Mouse (Mus musculus) brown adipose tissue, adult 24 weeks (tissue): ENCODE data around the gene Olfr894. TPM values are rescaled to one million over a fixed set of nuclear protein-coding genes. Genes with fewer than 3 reads are reported as not detected.
"Not testable (repeated sequence)": the region's sequence is repeated elsewhere in the genome, so short reads cannot be mapped to it uniquely, and the experiment has no call there.

Experiments
- H3K27ac ChIP-seq: fragments of 200-500 bp; replicated peaks from 2 replicates; pipeline ENCODE4 v1.5.1; 2012; ENCODE audit warnings: low read depth, mild to moderate bottlenecking, low read length
- H3K4me1 ChIP-seq: fragments of 200-500 bp; 2 replicates; pipeline ENCODE4 v1.6.1; 2012; ENCODE audit warnings: low read length, mixed read lengths; ENCODE audit not compliant: control insufficient read depth, insufficient read depth, insufficient read length
- H3K4me3 ChIP-seq: fragments of 200-500 bp; 2 replicates; pipeline ENCODE4 v1.5.1; 2012; ENCODE audit warnings: low read depth, mild to moderate bottlenecking, low read length, moderate library complexity; ENCODE audit not compliant: insufficient read depth
- polyA plus RNA-seq: library from polyadenylated mRNA; stranded (reverse); fragments of >200 nt; gene quantifications from 2 replicates; pipeline ENCODE4 v1.2.4, GENCODE M21; 2012; ENCODE audit not compliant: missing spikeins, insufficient read depth, insufficient read length

Olfr894 gene
- polyA plus RNA-seq = not detected in 2 replicates

DNA sequence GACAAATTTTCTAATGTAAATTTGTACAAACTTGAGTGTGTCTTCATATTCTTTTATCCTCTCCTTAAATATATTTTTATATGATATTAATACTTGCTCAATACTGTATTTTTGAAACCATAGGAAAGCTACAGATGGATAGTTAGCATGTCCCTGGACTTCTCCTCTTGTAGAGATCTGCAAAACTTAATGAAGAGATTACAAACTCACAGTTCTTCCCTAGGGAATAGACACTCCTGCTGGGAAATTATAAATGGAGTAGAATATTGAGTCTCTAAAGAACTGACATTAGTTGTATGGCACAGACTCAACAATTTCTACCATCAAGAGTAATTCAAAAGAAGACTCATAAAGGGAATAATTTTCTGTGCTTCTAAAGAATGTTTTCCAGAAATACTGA lies at the start of gene Olfr894:
Gene Olfr894 (plus strand): TSS at position 301 of the 400 bp plus-strand sequence.
- Histone ChIP-seq H3K4me1 (no peaks in the 10 kb centered on the region), H3K27ac (no peak within 1 kb of the TSS)

DNA sequence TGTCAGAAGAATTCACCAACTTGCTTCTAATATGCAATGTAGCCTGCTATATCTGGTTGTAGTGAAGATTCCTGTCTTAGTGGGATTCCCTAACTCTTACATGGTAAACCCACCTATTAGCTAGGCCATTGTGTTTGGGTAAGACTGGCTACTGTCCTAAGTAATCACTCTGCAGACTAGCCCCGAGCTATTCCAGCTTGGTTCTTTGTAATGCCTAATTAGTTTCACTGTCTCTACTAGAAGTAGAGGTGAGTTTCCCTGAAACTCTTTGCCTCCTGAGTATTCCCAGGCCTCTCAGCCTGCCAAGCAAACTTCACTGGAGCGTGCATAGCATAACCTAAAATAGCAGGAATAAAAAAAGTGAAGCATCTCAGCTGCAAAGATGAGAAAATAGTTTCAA lies 49.5 kb upstream of the Olfr894 start:
- not testable (repeated sequence) for H3K4me3 ChIP-seq

More for the DNA sequence above, at the start of gene Olfr894:
- H3K4me3 ChIP-seq = no peak within 1 kb of the TSS

DNA sequence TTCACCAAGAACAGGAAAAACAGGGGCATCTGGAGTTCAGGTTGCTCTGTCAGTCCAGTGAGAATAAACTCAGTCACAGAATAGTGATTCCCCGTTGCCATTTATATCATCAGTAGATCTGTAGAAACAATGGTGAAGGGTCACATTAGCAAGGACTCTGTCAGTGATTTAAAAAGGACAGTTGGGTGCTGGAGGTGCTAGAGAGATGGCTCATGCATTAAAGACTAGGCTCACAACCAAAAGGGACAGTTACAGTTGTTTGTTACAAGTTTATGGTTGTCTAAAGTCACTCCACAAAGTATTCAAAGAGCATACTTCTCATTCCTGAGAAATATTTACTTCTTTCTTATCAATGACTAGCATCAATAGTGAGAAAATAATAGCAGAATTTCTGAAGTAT lies 37.1 kb upstream of the Olfr894 start, which contains the start of gene Olfr891:
Gene Olfr891 (minus strand): TSS at position 101 of the 400 bp plus-strand sequence.
- Histone ChIP-seq H3K4me1 (no peaks in the 10 kb centered on the region), H3K27ac (no peak within 1 kb of the TSS), H3K4me3 (no peak within 1 kb of the TSS)

More for the DNA sequence above, 49.5 kb upstream of the Olfr894 start:
- H3K27ac ChIP-seq, H3K4me1 ChIP-seq: not testable (repeated sequence)

DNA sequence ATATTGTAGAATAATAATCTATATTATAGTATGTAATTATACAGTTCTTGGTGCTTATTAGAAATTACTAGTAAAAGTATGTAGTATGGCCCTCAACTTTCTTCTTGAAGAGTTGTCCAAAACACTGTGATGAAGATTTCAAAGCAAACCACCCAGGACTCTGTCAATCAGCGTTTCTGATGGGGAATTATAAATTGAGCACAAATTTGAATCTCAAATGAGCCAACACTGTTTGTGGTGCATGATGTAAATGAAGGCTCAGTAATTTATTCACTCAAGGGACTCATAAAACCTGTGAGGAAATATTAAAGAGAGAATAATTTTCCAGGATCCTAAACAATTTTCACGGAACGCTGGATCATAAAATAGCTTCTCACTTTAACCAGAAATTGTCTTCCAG lies 9.8 kb upstream of the Olfr894 start, which contains the start of gene Olfr893:
Gene Olfr893 (plus strand): TSS at position 301 of the 400 bp plus-strand sequence.
- Histone ChIP-seq H3K4me1 (no peaks in the 10 kb centered on the region), H3K27ac (no peak within 1 kb of the TSS), H3K4me3 (no peak within 1 kb of the TSS)

DNA sequence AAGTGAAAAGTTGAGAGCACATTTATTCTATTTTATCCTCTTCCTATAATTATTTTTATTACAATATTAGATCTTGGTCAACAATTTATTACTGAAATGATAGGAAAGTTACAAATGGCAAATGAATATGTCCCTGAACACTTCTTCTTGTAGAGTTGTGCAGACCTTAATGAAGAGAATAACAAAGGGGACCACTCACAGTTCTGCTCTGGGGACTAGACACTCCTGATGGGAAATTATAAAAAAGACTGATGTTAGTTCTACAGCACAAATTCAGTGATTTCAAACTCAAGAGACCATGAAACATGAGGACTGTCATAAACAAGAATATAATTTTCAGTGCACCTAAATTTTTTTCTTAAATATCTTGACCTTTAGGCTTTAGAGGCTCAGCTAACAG lies 34.6 kb downstream of the Olfr894 start, which contains the start of gene Olfr143:
Gene Olfr143 (plus strand): TSS at position 301 of the 400 bp plus-strand sequence.
- Histone ChIP-seq H3K4me1 (no peaks in the 10 kb centered on the region), H3K4me3 (no peak within 1 kb of the TSS), H3K27ac (no peak within 1 kb of the TSS)

DNA sequence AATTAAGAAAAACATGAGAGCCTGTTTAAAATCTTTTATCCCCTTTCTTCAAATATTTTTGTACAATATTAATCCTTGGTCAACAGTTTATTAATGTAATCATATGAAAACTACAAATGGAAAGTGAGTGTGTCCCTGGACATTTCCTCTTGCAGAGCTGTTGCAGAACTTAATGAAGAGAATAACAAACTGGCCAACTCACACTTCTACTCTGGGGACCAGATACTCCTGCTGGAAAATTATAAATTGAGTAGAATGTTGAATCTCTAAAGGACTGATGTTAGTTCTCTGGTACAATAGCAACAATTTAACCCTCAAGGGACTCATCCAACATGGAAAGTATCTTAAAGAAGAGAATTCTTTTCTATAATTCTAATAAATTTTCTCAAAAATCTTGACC lies 49.7 kb downstream of the Olfr894 start, which contains the start of gene Olfr895:
Gene Olfr895 (plus strand): TSS at position 301 of the 400 bp plus-strand sequence.
- Histone ChIP-seq H3K4me3 (no peak within 1 kb of the TSS), H3K27ac (no peak within 1 kb of the TSS), H3K4me1 (no peaks in the 10 kb centered on the region)

Other genes with a start within 250 kb of the Olfr894 start
- not detected in 2 replicates for gene Olfr881, start 226.2 kb upstream of the Olfr894 start, polyA plus RNA-seq
- gene Olfr883, start 192.2 kb upstream of the Olfr894 start, polyA plus RNA-seq = not detected in 2 replicates
- not detected in 2 replicates for gene Olfr884, start 171.5 kb upstream of the Olfr894 start, polyA plus RNA-seq
- not detected in 2 replicates for gene Olfr885, start 156.7 kb upstream of the Olfr894 start, polyA plus RNA-seq
- gene Olfr887, start 134.0 kb upstream of the Olfr894 start, polyA plus RNA-seq = not detected in 2 replicates
- not detected in 2 replicates for gene Olfr888, start 109.9 kb upstream of the Olfr894 start, polyA plus RNA-seq
- gene Olfr889, start 102.9 kb upstream of the Olfr894 start, polyA plus RNA-seq = not detected in 2 replicates
- not detected in 2 replicates for gene Olfr890, start 75.5 kb upstream of the Olfr894 start, polyA plus RNA-seq
- gene Olfr891, start 37.2 kb upstream of the Olfr894 start, polyA plus RNA-seq = not detected in 2 replicates
- gene Olfr893, start 9.7 kb upstream of the Olfr894 start, polyA plus RNA-seq = not detected in 2 replicates
- not detected in 2 replicates for gene Olfr143, start 34.7 kb downstream of the Olfr894 start, polyA plus RNA-seq
- not detected in 2 replicates for gene Olfr895, start 49.8 kb downstream of the Olfr894 start, polyA plus RNA-seq
- gene Olfr896-ps1, start 73.1 kb downstream of the Olfr894 start, polyA plus RNA-seq = not detected in 2 replicates
- not detected in 2 replicates for gene Olfr25, start 111.0 kb downstream of the Olfr894 start, polyA plus RNA-seq
- gene Olfr898, start 130.4 kb downstream of the Olfr894 start, polyA plus RNA-seq = not detected in 2 replicates
- gene Olfr250, start 148.8 kb downstream of the Olfr894 start, polyA plus RNA-seq = not detected in 2 replicates
- not detected in 2 replicates for gene Olfr251, start 159.0 kb downstream of the Olfr894 start, polyA plus RNA-seq
- gene Olfr147, start 183.6 kb downstream of the Olfr894 start, polyA plus RNA-seq = not detected in 2 replicates
- gene Olfr901, start 211.4 kb downstream of the Olfr894 start, polyA plus RNA-seq = not detected in 2 replicates
- gene Olfr902, start 229.6 kb downstream of the Olfr894 start, polyA plus RNA-seq = not detected in 2 replicates
- not detected in 2 replicates for gene Olfr904, start 245.1 kb downstream of the Olfr894 start, polyA plus RNA-seq